Comparison of ENCODE assay signal across 12 mouse cellular contexts in the genomic region with DNA sequence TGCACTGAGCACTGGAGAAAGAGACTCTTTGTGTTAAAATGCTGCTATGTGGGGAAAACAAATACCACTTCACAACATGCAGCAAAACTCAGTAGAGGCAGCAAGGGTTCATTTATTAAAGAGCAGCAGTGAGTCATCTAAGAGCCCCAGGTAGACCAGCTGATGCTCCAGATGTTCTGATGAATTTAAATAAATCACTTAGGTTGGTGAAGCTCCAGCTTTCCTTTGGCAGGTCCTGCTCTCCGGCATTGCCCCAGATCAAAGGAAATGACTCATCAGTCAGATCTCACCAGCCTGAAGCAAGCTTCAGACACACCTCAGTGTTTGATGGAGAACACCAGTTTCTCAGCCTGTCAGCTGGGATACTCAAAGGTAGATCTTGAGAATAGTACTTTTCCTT.
"Had no signal": no experiment of that assay in that cellular context is flagged by ENCODE, and none has a peak within 500 bp of the region (broad histone marks: within the 10 kb centered on the region; RNA-seq: fewer than 3 reads in every experiment).

No protein-coding gene starts in this region.

- DNase-seq: kidney, adult 8-10 months; kidney, postnatal 25 days; layer of hippocampus, adult 9-11 months; left cerebral cortex, postnatal 4 days; liver; liver, embryonic 13.5 days; liver, postnatal 0 days; lung, postnatal 14 days; right cerebral cortex, adult 18-20 months; right cerebral cortex, postnatal 25 days; thymus, adult 18-20 months; thymus, postnatal 14 days had no signal
